Mouse (Mus musculus): ENCODE measurements around the gene B230307C23Rik. TPM values are rescaled to one million over a fixed set of nuclear protein-coding genes. Genes with fewer than 3 reads are reported as not detected.
"Not testable (repeated sequence)": the region's sequence is repeated elsewhere in the genome, so short reads cannot be mapped to it uniquely, and the experiment has no call there.

B230307C23Rik gene
- polyA plus RNA-seq, 1 experiment: 4.3 TPM

- 93% methylated on average over 3 of the region's 3 CpGs for WGBS
- Histone ChIP-seq H3K27me3 (replicated peaks; ENCODE audit: control insufficient read depth, insufficient read depth, low read length) (no peaks in the 10 kb centered on the region), H3K27ac (ENCODE audit: insufficient read depth, low read depth, low read length) (no peak overlapping the region), H3K4me3 (ENCODE audit: insufficient read depth, low read depth, low read length) (no peak overlapping the region), H3K36me3 (ENCODE audit: control insufficient read depth, insufficient read depth, low read length) (no peaks in the 10 kb centered on the region), H3K4me1 (ENCODE audit: control insufficient read depth, insufficient read depth, low read length) (no peaks in the 10 kb centered on the region)
- no peak for DNase-seq
- no peak for TF ChIP-seq POLR2A (IDR thresholded peaks at IDR 0.05; ENCODE audit: low read depth, low read length)
- no peak for TF ChIP-seq CTCF (conservative IDR thresholded peaks at IDR 0.05; ENCODE audit: insufficient read depth, insufficient read length, low read depth, low read length)
Measured at GRCm38 (mm10) chr16:98022081-98022480, 25.0 kb downstream of the B230307C23Rik start.

- WGBS: 83% methylated on average over 2 of the region's 2 CpGs
- no peak for DNase-seq
Measured at GRCm38 (mm10) chr16:98022657-98023345, 25.7 kb downstream of the B230307C23Rik start.

GRCm38 (mm10) chr16:98026186-98026585, 29.1 kb downstream of the B230307C23Rik start:
- H3K27me3 ChIP-seq (replicated peaks; ENCODE audit: control insufficient read depth, insufficient read depth, low read length); H3K36me3 ChIP-seq (ENCODE audit: control insufficient read depth, insufficient read depth, low read length); H3K4me3 ChIP-seq (ENCODE audit: insufficient read depth, low read depth, low read length); H3K4me1 ChIP-seq (ENCODE audit: control insufficient read depth, insufficient read depth, low read length); DNase-seq; H3K27ac ChIP-seq (ENCODE audit: insufficient read depth, low read depth, low read length): not testable (repeated sequence)
- WGBS: 86% methylated on average over 8 of the region's 8 CpGs

More at GRCm38 (mm10) chr16:98022657-98023345, 25.7 kb downstream of the B230307C23Rik start:
- Histone ChIP-seq H3K36me3 (ENCODE audit: control insufficient read depth, insufficient read depth, low read length) (no peaks in the 10 kb centered on the region), H3K4me3 (ENCODE audit: insufficient read depth, low read depth, low read length) (no peak overlapping the region), H3K4me1 (ENCODE audit: control insufficient read depth, insufficient read depth, low read length) (no peaks in the 10 kb centered on the region), H3K27me3 (replicated peaks; ENCODE audit: control insufficient read depth, insufficient read depth, low read length) (no peaks in the 10 kb centered on the region), H3K27ac (ENCODE audit: insufficient read depth, low read depth, low read length) (no peak overlapping the region)
- peak; percentile 38 for TF ChIP-seq CTCF (conservative IDR thresholded peaks at IDR 0.05; ENCODE audit: insufficient read depth, insufficient read length, low read depth, low read length)
- TF ChIP-seq POLR2A (IDR thresholded peaks at IDR 0.05; ENCODE audit: low read depth, low read length): no peak

DNA sequence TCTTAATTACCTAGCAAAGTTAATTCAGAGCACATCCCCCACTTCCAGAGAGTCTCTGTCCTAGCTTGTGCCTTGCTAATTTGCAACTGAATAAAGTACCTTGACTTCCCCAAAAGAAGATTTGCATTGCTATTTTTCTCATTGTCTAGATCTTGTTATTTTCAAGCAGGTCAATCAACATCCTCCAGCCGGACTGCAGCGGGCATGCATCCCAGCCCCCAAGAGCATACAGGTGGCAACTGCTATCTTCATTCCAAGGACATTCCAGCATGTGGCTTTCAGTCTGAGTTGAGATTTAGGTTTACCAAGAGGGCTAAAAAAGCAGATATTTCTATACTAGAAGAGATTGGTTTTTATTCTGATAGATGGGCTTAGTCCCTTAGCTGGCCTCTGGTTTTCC, 37.9 kb downstream of the B230307C23Rik start:
- not testable (repeated sequence) for DNase-seq; H3K4me3 ChIP-seq (ENCODE audit: insufficient read depth, low read depth, low read length); H3K4me1 ChIP-seq (ENCODE audit: control insufficient read depth, insufficient read depth, low read length); H3K27me3 ChIP-seq (replicated peaks; ENCODE audit: control insufficient read depth, insufficient read depth, low read length); H3K36me3 ChIP-seq (ENCODE audit: control insufficient read depth, insufficient read depth, low read length); H3K27ac ChIP-seq (ENCODE audit: insufficient read depth, low read depth, low read length)
- 99% methylated on average over 2 of the region's 2 CpGs for WGBS

- H3K4me1 ChIP-seq (ENCODE audit: control insufficient read depth, insufficient read depth, low read length): no peaks in the 10 kb centered on the region
- WGBS: 84% methylated on average over 2 of the region's 2 CpGs
- no peaks in the 10 kb centered on the region for H3K27me3 ChIP-seq (replicated peaks; ENCODE audit: control insufficient read depth, insufficient read depth, low read length)
- no peak overlapping the region for H3K27ac ChIP-seq (ENCODE audit: insufficient read depth, low read depth, low read length)
- H3K36me3 ChIP-seq (ENCODE audit: control insufficient read depth, insufficient read depth, low read length): no peaks in the 10 kb centered on the region
- TF ChIP-seq POLR2A (IDR thresholded peaks at IDR 0.05; ENCODE audit: low read depth, low read length) (no peak), CTCF (conservative IDR thresholded peaks at IDR 0.05; ENCODE audit: insufficient read depth, insufficient read length, low read depth, low read length) (peak; percentile 45)
- peak; percentile 43 for DNase-seq
- no peak overlapping the region for H3K4me3 ChIP-seq (ENCODE audit: insufficient read depth, low read depth, low read length)
Measured at GRCm38 (mm10) chr16:98041676-98042075, 44.6 kb downstream of the B230307C23Rik start.

- WGBS: 55% methylated on average over 3 of the region's 3 CpGs
- H3K27ac ChIP-seq (ENCODE audit: insufficient read depth, low read depth, low read length); DNase-seq; H3K4me1 ChIP-seq (ENCODE audit: control insufficient read depth, insufficient read depth, low read length); H3K4me3 ChIP-seq (ENCODE audit: insufficient read depth, low read depth, low read length); H3K27me3 ChIP-seq (replicated peaks; ENCODE audit: control insufficient read depth, insufficient read depth, low read length); H3K36me3 ChIP-seq (ENCODE audit: control insufficient read depth, insufficient read depth, low read length): not testable (repeated sequence)
Measured at GRCm38 (mm10) chr16:98079382-98079781, 82.3 kb downstream of the B230307C23Rik start.

DNA sequence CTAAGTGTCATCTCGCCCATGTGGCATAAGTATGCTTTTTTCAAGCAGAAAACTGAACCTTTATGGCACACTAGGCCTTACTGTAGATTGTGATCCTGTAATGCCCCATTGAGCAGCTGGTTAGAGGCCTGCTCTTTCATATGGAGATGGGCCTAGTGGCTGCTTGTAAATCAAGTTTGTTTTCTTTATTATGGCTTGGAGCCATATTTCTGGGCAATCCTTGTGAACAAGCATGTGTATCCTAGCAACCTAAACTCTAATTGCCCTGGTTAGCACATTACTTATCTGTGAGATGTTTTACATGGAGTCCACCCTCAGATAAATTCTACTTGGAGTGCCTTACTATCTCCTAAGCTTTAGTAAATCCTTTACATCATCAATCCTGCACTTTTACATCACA, 84.0 kb downstream of the B230307C23Rik start:
- H3K27ac ChIP-seq (ENCODE audit: insufficient read depth, low read depth, low read length); H3K27me3 ChIP-seq (replicated peaks; ENCODE audit: control insufficient read depth, insufficient read depth, low read length); DNase-seq; H3K4me3 ChIP-seq (ENCODE audit: insufficient read depth, low read depth, low read length); H3K4me1 ChIP-seq (ENCODE audit: control insufficient read depth, insufficient read depth, low read length); H3K36me3 ChIP-seq (ENCODE audit: control insufficient read depth, insufficient read depth, low read length): not testable (repeated sequence)
- 78% methylated on average over 1 of the region's 1 CpGs for WGBS

Other genes with a start within 250 kb of the B230307C23Rik start
- 12.8 and 14.4 TPM in 2 replicates for gene Ripk4, start 233.5 kb upstream of the B230307C23Rik start, polyA plus RNA-seq (2012; rRNA removed)
- gene Prdm15, start 145.5 kb upstream of the B230307C23Rik start, polyA plus RNA-seq (2012; rRNA removed): 5.6 and 7.3 TPM in 2 replicates
- 25.6 and 26.0 TPM in 2 replicates for gene C2cd2, start 34.7 kb upstream of the B230307C23Rik start, polyA plus RNA-seq (2012; rRNA removed)
- gene Zbtb21, start 34.7 kb upstream of the B230307C23Rik start, polyA plus RNA-seq (2012; rRNA removed): 11.8 and 11.9 TPM in 2 replicates
- gene A630089N07Rik, start 85.1 kb downstream of the B230307C23Rik start, polyA plus RNA-seq (2012; rRNA removed): 0.72 and 0.91 TPM in 2 replicates